Mouse (Mus musculus): ENCODE results near the gene Lyz2.

DNA sequence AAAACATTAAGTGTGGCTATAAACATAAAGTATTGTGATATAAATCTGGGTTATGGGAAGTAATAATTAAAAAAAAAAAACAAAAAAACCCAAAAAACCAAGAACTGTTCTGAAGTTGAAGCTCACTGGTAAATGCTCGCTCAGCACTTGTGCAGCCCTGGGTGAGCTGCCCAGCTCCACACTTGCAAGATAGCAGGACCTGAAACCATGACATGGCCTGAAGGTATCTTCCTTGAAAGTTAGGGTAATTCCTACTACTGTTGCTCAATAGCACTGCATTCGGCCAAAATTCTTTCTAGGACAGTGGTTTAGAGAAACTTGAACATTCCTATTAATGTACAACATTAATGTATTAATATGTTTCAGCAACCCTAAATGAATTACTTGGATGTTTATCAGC, 31.0 kb upstream of the Lyz2 start:
- TF ChIP-seq CTCF (conservative IDR thresholded peaks at IDR 0.05; ENCODE audit: low read length) (no peak), POU5F1 (IDR thresholded peaks at IDR 0.05; ENCODE audit: borderline replicate concordance, low read length) (no peak)

All from E14TG2a.4 (cell line).